Mouse (Mus musculus) neural tube, embryonic 12.5 days (tissue): ENCODE data around the gene Tmem145. TPM values are rescaled to one million over a fixed set of nuclear protein-coding genes. Genes with fewer than 3 reads are reported as not detected.

ENCODE experiments used
- ATAC-seq: fragments of 200-750 bp; cut with Nextera tagmentation; 2 replicates; pipeline ENCODE4 v1.8.0; 2017; ENCODE audit warnings: low read depth, mild to moderate bottlenecking, moderate TSS enrichment, moderate library complexity; ENCODE audit not compliant: low FRiP score
- H3K27ac ChIP-seq: fragments of 300-500 bp; sonication (generic); 2 replicates; pipeline ENCODE4 v1.5.1; 2016
- H3K27me3 ChIP-seq: fragments of 300-500 bp; sonication (generic); replicated peaks from 2 replicates; pipeline ENCODE4 v1.6.1; 2016; ENCODE audit warnings: mild to moderate bottlenecking
- H3K36me3 ChIP-seq: fragments of 300-500 bp; sonication (generic); 2 replicates; pipeline ENCODE4 v1.6.1; 2016; ENCODE audit warnings: mild to moderate bottlenecking
- H3K4me1 ChIP-seq: fragments of 300-500 bp; sonication (generic); 2 replicates; pipeline ENCODE4 v1.6.1; 2016
- H3K4me2 ChIP-seq: fragments of 300-500 bp; sonication (generic); replicated peaks from 2 replicates; pipeline ENCODE4 v1.6.1; 2016; ENCODE audit warnings: mild to moderate bottlenecking
- H3K4me3 ChIP-seq: fragments of 300-500 bp; sonication (generic); 2 replicates; pipeline ENCODE4 v1.5.1; 2016
- H3K9ac ChIP-seq: fragments of 300-500 bp; sonication (generic); 2 replicates; pipeline ENCODE4 v1.6.1; 2016; ENCODE audit warnings: mild to moderate bottlenecking
- H3K9me3 ChIP-seq: fragments of 300-500 bp; sonication (generic); 2 replicates; pipeline ENCODE4 v1.6.1; 2016; ENCODE audit warnings: mild to moderate bottlenecking
- WGBS: fragments of 180-500 bp; shearing (Covaris S2); methylation state at CpG from one replicate; pipeline ENCODE4 v1.1.7; 2016; 5-methylcytosine and 5-hydroxymethylcytosine counted together
- polyA plus RNA-seq: library from polyadenylated mRNA; unstranded; fragments of >200 nt; fragmentation: Nextera tagmentation; extraction: Ambion mirVana; gene quantifications from 2 replicates; pipeline ENCODE4 v1.2.1, GENCODE M21; 2016

Tmem145 gene
- polyA plus RNA-seq, 1 experiment from 2014 or later: 28.3 TPM

DNA sequence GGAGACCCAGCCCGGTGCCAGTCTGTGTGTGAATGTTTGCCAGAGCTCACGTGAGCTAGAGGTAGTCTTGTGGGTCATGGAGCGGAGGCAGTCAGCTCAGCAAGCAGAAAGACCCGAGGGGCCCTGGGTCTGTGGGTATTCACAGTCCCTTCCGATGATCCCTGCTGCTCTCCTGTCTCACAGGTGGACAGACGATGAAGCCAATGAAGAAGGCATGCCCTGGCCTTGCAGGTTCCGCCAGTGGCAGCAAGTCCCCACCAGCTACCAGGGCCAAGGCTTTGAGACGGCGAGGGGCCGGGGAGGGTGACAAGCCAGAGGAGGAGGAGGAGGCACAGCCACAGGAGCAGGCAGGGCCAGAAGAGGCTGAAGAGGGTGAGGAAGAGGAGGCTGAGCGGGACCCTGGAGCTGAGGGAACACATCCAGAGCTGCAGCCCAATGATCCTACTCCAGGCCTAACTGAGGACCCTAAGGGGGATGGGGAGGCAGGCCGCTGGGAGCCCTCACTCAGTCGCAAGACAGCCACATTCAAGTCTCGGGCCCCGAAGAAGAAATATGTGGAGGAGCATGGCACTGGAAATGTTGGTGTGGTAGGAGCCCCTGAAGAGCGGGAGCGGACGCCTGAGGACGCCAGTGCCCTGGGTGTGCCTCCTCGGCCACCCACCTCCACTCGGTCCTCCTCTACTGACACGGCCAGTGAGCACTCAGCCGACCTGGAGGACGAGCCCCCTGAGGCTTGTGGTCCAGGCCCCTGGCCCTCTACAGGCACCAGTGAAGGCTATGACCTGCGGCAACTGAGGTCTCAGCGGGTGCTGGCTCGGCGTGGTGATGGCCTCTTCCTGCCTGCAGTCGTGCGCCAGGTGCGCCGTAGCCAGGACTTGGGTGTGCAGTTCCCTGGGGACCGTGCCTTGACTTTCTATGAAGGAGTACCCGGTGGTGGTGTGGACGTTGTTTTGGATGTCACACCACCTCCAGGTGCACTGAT, 35.0 kb upstream of the Tmem145 start:
- no peak overlapping the region for H3K4me3 ChIP-seq
- H3K4me1 ChIP-seq: peaks cover 39% of the 10 kb centered on the region
- 91% methylated on average over 35 of the region's 35 CpGs for WGBS

DNA sequence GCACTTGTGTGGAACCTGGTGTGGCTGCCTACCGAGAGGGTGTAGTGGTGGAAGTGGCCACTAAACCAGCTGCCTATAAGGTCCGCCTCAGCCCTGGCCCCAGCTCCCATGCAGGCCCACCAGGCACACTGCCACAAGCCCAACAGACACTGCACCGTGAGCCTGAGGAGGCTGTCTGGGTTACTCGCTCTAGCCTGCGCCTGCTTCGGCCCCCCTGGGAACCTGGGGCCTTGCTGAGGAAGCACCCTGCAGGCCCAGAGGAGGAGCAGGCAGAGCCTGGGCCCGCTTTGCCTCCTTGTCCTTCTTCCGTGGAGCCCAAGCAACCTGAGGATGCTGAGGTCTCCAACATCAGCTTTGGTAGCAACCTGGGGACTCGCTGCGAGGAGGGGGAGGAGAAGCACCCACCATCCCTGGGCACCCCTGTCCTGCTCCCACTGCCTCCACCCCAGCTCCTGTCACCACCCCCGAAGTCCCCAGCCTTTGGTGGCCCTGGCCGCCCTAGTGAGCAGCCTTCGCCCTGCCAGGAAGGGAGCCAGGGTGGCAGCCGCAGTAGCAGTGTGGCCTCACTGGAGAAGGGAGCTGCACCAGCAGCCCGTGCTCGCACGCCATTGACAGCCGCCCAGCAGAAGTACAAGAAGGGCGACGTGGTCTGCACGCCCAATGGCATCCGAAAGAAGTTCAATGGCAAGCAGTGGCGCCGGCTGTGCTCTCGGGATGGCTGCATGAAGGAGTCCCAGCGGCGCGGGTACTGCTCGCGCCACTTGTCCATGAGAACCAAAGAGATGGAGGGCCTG, 34.1 kb upstream of the Tmem145 start:
- Histone ChIP-seq H3K27me3 (no peaks in the 10 kb centered on the region), H3K4me1 (peaks cover 40% of the 10 kb centered on the region), H3K9me3 (no peaks in the 10 kb centered on the region), H3K4me3 (0 out of 2 replicates have a peak overlapping the region, but pooled peaks have one; percentile 7), H3K27ac (no peak overlapping the region), H3K36me3 (peaks cover 32% of the 10 kb centered on the region), H3K4me2 (no peak overlapping the region), H3K9ac (no peak overlapping the region)
- WGBS: 90% methylated on average over 30 of the region's 30 CpGs
- no peak for ATAC-seq

More for the DNA sequence above, 35.0 kb upstream of the Tmem145 start:
- Histone ChIP-seq H3K9ac (no peak overlapping the region), H3K27ac (no peak overlapping the region), H3K4me2 (peak overlapping the region; percentile 80; the same call in 1 of the 2 replicates), H3K27me3 (no peaks in the 10 kb centered on the region), H3K9me3 (no peaks in the 10 kb centered on the region), H3K36me3 (peaks cover 32% of the 10 kb centered on the region)
- ATAC-seq: no peak

DNA sequence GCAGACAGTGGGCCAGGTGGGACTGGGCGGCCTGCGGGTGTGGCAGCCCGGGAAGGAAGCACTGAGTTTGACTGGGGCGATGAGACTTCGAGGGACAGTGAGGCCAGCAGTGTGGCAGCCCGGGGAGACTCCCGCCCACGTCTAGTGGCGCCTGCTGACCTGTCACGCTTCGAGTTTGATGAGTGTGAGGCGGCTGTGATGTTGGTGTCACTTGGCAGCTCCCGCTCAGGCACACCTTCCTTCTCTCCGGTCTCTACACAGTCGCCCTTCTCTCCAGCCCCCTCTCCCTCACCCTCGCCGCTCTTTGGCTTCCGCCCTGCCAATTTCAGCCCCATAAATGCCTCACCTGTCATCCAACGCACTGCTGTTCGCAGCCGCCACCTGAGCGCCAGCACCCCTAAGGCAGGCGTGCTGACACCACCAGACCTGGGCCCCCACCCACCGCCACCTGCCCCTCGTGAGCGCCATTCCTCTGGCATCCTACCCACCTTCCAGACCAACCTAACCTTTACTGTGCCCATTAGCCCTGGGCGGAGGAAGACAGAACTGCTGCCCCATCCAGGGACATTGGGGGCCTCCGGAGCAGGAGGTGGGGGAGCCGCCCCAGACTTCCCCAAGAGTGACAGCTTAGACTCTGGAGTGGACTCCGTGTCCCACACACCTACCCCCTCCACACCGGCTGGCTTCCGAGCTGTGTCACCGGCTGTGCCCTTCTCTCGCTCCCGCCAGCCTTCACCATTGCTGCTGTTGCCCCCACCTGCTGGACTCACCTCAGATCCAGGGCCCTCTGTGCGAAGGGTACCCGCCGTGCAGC, 33.3 kb upstream of the Tmem145 start:
- Histone ChIP-seq H3K4me2 (peak overlapping the region; percentile 10; the same call in 1 of the 2 replicates), H3K36me3 (peaks cover 32% of the 10 kb centered on the region), H3K27ac (no peak overlapping the region), H3K9ac (no peak overlapping the region), H3K9me3 (no peaks in the 10 kb centered on the region), H3K4me1 (peaks cover 42% of the 10 kb centered on the region), H3K4me3 (0 out of 2 replicates have a peak overlapping the region, but pooled peaks have one; percentile 7), H3K27me3 (no peaks in the 10 kb centered on the region)
- WGBS: 89% methylated on average over 38 of the region's 38 CpGs
- no peak for ATAC-seq

DNA sequence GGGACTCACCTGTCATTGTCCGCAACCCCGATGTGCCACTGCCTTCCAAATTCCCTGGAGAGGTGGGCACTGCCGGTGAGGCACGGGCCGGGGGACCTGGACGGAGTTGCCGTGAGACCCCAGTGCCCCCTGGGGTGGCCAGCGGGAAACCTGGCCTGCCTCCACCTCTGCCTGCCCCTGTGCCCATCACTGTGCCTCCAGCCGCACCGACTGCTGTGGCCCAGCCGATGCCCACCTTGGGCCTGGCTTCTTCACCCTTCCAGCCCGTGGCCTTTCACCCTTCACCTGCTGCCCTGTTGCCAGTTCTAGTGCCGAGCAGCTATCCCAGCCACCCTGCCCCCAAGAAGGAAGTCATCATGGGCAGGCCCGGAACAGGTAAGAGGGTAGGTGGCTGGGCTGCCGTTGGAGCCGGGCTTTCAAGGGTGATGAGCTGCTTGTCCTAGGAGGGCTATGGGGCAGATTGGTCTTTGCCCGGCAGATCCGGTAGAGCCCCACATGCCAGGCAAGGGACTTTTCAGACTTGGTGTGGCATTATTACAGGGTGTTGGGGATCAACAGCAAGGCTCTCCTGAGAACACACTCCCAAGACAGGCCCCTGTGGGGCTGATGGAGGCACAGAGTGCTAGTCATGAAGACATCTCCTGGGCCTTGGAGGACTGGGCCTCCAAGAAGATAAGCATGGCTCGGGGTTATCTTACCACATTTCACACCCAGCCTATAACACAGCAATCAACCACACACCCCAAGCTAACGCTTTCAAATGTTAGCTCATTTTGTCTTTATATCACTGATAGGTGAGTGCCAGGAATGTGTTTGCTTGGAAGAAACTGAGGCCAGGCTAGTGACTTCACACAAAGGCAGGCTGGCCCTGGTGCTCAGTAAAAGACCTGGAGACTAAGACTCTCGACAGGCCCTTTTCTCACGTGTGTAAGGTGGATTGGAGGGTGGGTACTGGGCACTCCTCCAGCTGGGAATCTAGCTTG, 32.4 kb upstream of the Tmem145 start:
- Histone ChIP-seq H3K27me3 (no peaks in the 10 kb centered on the region), H3K9me3 (no peaks in the 10 kb centered on the region), H3K4me2 (peak overlapping the region; percentile 10; the same call in 1 of the 2 replicates), H3K4me1 (peaks cover 47% of the 10 kb centered on the region), H3K36me3 (peaks cover 32% of the 10 kb centered on the region), H3K27ac (no peak overlapping the region), H3K4me3 (no peak overlapping the region), H3K9ac (peak overlapping the region; percentile 14; the same call in 1 of the 2 replicates)
- no peak for ATAC-seq
- WGBS: 92% methylated on average over 22 of the region's 22 CpGs

DNA sequence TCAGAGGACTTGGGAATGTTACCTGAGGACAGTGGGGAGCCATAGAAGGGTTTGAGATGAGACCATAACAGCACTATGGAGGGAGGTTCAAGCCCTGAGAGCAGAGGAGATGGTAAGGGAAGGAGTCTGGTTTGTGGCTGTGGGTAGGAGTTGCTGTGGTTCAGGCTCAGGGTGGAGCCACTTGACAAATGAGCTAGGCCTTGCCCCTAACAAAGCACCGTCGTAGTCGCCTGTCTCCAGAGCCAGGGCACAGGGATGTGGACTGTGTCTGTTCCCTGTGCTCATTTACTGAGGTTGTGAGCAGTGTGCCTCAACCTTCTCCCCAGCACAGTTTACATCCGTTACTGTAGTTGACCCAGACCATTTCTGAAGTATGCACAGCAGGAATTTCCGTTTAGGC, 31.3 kb upstream of the Tmem145 start:
- peaks cover 43% of the 10 kb centered on the region for H3K4me1 ChIP-seq
- H3K27ac ChIP-seq: no peak overlapping the region
- H3K4me3 ChIP-seq: no peak overlapping the region
- H3K36me3 ChIP-seq: peaks cover 32% of the 10 kb centered on the region
- no peak for ATAC-seq
- H3K9me3 ChIP-seq: no peaks in the 10 kb centered on the region
- H3K4me2 ChIP-seq: 0 out of 2 replicates have a peak overlapping the region, but pooled peaks have one; percentile 12
- H3K9ac ChIP-seq: no peak overlapping the region
- no peaks in the 10 kb centered on the region for H3K27me3 ChIP-seq
- WGBS: 63% methylated on average over 5 of the region's 5 CpGs

DNA sequence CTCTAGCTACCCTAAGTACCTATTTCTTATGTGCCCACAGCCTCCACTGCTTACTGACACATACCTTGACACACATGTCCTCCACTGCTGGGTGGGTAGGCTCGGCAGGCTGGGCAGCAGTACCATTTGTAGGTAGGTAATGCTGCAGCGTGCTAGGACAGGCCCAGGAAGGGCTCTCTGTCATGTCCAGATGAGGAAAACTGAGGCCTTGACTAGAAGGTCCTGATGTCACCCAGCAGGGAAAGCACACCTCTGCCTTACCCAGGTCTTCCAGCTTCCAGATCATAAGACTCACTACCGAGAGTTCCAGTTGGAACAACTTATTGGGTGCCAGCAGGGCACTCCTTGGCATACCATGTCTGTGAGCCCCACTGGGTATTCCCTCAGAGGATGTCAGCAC, 30.9 kb upstream of the Tmem145 start:
- H3K36me3 ChIP-seq: peaks cover 32% of the 10 kb centered on the region
- H3K4me1 ChIP-seq: peaks cover 43% of the 10 kb centered on the region
- no peak overlapping the region for H3K9ac ChIP-seq
- WGBS: 90% methylated on average over 3 of the region's 3 CpGs
- H3K27ac ChIP-seq: no peak overlapping the region
- 0 out of 2 replicates have a peak overlapping the region, but pooled peaks have one; percentile 12 for H3K4me2 ChIP-seq
- no peak for ATAC-seq
- H3K27me3 ChIP-seq: no peaks in the 10 kb centered on the region
- H3K4me3 ChIP-seq: no peak overlapping the region
- no peaks in the 10 kb centered on the region for H3K9me3 ChIP-seq

DNA sequence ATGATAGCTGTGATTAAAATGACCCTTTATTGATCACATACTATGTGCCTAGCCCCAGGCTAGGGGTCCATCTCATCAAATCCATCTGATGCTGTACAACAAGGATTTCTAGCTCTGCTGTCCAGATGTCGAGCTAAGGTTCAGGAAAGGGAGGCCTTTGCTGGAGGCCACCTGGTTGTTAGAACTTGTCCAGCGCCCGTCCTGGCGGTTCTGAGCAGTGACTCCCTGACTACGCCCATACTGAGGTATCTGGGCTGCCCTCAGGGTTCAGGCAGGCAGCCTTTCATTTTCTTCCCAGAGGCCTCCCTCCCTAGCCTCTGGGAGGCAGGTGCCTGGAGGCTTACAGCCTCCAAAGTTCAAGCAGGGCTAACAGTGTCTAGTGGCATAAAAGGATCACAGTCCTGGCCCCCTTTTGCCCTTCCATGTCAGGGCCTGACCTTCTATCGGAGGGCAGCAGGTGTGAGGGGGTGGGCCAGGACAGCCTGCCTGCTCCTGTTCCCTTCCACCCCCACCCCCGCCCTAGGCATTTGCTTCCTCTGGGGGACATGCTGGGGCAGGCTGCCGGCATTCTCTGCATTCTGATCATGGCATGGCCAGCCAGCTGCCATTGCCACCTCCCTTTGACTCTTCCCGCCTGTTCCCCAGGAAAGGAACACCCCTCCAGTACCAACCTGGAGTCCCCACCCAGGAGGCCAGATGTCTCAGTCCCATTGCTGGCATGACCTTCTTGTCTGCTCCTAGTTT, 30.2 kb upstream of the Tmem145 start:
- Histone ChIP-seq H3K36me3 (peaks cover 32% of the 10 kb centered on the region), H3K27me3 (no peaks in the 10 kb centered on the region), H3K27ac (no peak overlapping the region), H3K9me3 (no peaks in the 10 kb centered on the region), H3K9ac (no peak overlapping the region), H3K4me3 (no peak overlapping the region), H3K4me1 (peaks cover 50% of the 10 kb centered on the region), H3K4me2 (peak overlapping the region; percentile 14; the same call in 1 of the 2 replicates)
- WGBS: 60% methylated on average over 9 of the region's 9 CpGs
- ATAC-seq: no peak

DNA sequence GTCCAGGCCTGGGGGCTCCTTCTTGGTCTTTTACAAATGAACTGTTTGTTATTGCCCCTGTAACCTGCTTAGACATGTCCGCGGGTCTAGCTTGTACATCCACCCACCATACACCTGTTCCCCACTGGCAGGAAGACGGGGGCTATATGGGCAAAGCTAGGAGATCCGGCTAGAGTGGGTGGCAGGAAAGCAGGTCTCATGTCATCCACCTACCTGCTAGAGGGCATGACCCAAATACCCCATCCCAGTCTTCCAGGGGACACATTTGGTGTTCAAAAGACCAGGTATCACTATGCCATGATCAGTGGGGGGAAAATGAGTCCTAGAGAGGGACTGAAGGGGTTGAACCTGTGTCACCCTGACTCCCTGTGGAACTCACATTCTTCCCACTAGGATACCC, 28.5 kb upstream of the Tmem145 start:
- WGBS: 86% methylated on average over 4 of the region's 4 CpGs
- Histone ChIP-seq H3K36me3 (peaks cover 15% of the 10 kb centered on the region), H3K27me3 (no peaks in the 10 kb centered on the region), H3K27ac (no peak overlapping the region), H3K4me2 (peak overlapping the region; percentile 95), H3K9ac (peak overlapping the region; percentile 42), H3K9me3 (no peaks in the 10 kb centered on the region), H3K4me3 (no peak overlapping the region), H3K4me1 (peaks cover 57% of the 10 kb centered on the region)
- no peak for ATAC-seq

DNA sequence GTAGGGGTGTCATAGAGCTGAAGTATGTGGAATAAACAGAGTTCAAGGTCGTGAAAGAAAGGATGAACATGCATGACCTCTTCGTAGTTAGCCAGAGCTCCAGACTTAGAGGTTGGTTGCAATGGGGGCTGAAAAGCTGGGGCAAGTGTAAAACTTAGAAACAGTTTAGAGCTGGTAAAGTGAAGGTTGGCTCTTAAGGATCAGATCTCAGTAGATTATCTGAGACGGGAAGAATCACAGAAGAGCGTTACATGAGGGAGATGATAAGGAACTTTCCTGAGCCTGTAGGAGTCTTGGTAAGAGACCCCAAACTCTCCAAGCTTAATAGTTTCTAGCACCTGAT, 27.9 kb upstream of the Tmem145 start:
- Histone ChIP-seq H3K4me2 (peak overlapping the region; percentile 95), H3K27ac (no peak overlapping the region), H3K4me3 (peak overlapping the region; percentile 53), H3K4me1 (peaks cover 60% of the 10 kb centered on the region), H3K36me3 (peaks cover 9% of the 10 kb centered on the region), H3K27me3 (no peaks in the 10 kb centered on the region), H3K9ac (peak overlapping the region; percentile 42), H3K9me3 (no peaks in the 10 kb centered on the region)
- 15% methylated on average over 4 of the region's 4 CpGs for WGBS
- ATAC-seq: no peak

DNA sequence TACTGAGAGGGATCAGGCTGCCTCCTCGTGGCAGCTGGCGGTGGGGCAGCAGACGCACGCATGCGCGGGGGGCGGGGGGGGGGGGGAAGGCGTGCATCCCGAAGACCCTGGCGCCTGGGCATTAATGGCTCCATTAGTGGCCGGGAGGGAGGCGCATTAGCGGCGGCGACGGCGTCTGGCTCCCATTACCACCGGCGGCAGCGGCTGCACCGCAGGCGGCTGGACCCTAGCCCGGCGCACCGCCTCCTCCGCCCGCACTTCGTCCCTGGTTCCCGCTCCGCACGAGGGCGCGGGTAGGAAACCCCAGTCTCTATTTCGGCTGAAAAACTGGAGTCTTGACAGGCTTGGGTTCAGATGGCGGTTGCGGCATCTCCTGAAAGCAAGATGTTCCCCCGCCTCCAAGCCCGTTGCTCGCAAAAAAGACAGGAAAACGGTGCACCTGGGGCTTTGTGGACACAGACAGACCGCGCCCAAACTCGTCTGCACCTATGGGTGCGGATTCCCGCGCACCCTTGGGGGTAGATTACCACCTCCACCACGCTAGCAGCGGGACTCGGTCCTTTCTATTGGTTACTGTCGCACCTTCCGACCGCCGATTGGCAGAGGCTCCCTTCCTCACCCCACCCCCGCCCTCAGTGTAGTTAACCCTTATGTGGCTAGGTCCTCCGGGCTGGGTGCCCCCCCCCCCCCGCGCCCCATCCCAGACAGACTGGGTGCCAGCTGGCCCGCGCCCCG, 27.4 kb upstream of the Tmem145 start:
- Histone ChIP-seq H3K9me3 (no peaks in the 10 kb centered on the region), H3K4me3 (peak overlapping the region; percentile 53), H3K27me3 (no peaks in the 10 kb centered on the region), H3K4me1 (peaks cover 66% of the 10 kb centered on the region), H3K9ac (peak overlapping the region; percentile 79), H3K36me3 (peaks cover 4% of the 10 kb centered on the region; the same call in 1 of the 2 replicates), H3K4me2 (peak overlapping the region; percentile 95), H3K27ac (peak overlapping the region; percentile 96)
- WGBS: under 1% methylated on average over 54 of the region's 60 CpGs
- ATAC-seq: peak; percentile 64
